Mouse (Mus musculus) heart, embryonic 16.5 days (tissue): ENCODE data around the gene Pcbp4. TPM values are rescaled to one million over a fixed set of nuclear protein-coding genes. Genes with fewer than 3 reads are reported as not detected.

ENCODE experiments used
- ATAC-seq: fragments of 200-750 bp; cut with Nextera tagmentation; replicated peaks from 2 replicates; pipeline ENCODE4 v1.8.0; 2017; ENCODE audit warnings: moderate number of reproducible peaks; ENCODE audit not compliant: insufficient read depth, low FRiP score; ENCODE audit errors: extremely low read depth
- H3K27ac ChIP-seq: fragments of 300-500 bp; sonication (generic); 2 replicates; pipeline ENCODE4 v1.5.1; 2014; ENCODE audit warnings: mild to moderate bottlenecking, low read length, control low read depth, moderate library complexity
- H3K27me3 ChIP-seq: fragments of 300-500 bp; sonication (generic); 2 replicates; pipeline ENCODE4 v1.6.1; 2014; ENCODE audit warnings: low read length, mixed read lengths; ENCODE audit not compliant: control insufficient read depth, insufficient read depth
- H3K36me3 ChIP-seq: fragments of 300-500 bp; sonication (generic); 2 replicates; pipeline ENCODE4 v1.6.1; 2014; ENCODE audit not compliant: control insufficient read depth, insufficient read depth
- H3K4me1 ChIP-seq: fragments of 300-500 bp; sonication (generic); 2 replicates; pipeline ENCODE4 v1.6.1; 2014; ENCODE audit warnings: low read length, mixed read lengths; ENCODE audit not compliant: control insufficient read depth, insufficient read depth
- H3K4me2 ChIP-seq: fragments of 300-500 bp; sonication (generic); 2 replicates; pipeline ENCODE4 v1.6.1; 2014; ENCODE audit warnings: low read depth, mild to moderate bottlenecking, control low read depth, low read length
- H3K4me3 ChIP-seq: fragments of 300-500 bp; sonication (generic); 2 replicates; pipeline ENCODE4 v1.5.1; 2014; ENCODE audit warnings: mild to moderate bottlenecking, control low read depth, low read length
- H3K9ac ChIP-seq: fragments of 300-500 bp; sonication (generic); 2 replicates; pipeline ENCODE4 v1.6.1; 2014; ENCODE audit warnings: low read length, control low read depth
- H3K9me3 ChIP-seq: fragments of 300-500 bp; sonication (generic); replicated peaks from 2 replicates; pipeline ENCODE4 v1.6.1; 2016; ENCODE audit warnings: low read length; ENCODE audit not compliant: control insufficient read depth
- WGBS: fragments of 180-500 bp; shearing (Covaris S2); extraction: QIAGEN DNeasy Blood & Tissue Kit; methylation state at CpG from one replicate; pipeline ENCODE4 v1.1.7; 2014; 5-methylcytosine and 5-hydroxymethylcytosine counted together
- polyA plus RNA-seq: library from polyadenylated mRNA; unstranded; fragments of >200 nt; fragmentation: Nextera tagmentation; extraction: Ambion mirVana; gene quantifications from 2 replicates; pipeline ENCODE4 v1.2.1, GENCODE M21; 2015

The Pcbp4 gene
- polyA plus RNA-seq, 1 experiment from 2014 or later: 64.8 TPM

GRCm38 (mm10) chr9:106451298-106451697 lies 1.8 kb upstream of the Pcbp4 start:
- H3K4me2 ChIP-seq: no peak overlapping the region
- H3K36me3 ChIP-seq: no peaks in the 10 kb centered on the region
- H3K4me1 ChIP-seq: peaks cover 55% of the 10 kb centered on the region
- H3K27me3 ChIP-seq: no peaks in the 10 kb centered on the region
- no peak for ATAC-seq
- WGBS: 72% methylated on average over 11 of the region's 11 CpGs
- no peak overlapping the region for H3K4me3 ChIP-seq
- no peak overlapping the region for H3K9ac ChIP-seq
- no peak overlapping the region for H3K27ac ChIP-seq
- no peaks in the 10 kb centered on the region for H3K9me3 ChIP-seq

DNA sequence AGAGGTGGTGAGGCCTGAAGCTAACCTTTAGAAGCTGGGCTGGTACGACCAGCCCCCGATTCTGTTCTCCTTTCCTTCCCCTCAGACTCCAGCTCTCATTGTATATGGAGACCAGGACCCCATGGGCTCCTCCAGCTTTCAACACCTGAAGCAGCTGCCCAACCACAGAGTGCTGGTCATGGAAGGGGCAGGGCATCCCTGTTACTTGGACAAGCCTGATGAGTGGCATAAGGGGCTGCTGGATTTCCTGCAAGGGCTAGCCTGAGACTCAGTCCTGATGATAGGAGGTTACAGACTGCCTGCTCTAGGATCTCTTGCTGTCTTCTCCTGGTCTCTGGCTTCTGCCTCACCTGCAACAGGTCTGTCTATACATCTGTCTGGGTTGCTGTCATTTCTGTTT lies 1.2 kb upstream of the Pcbp4 start:
- Histone ChIP-seq H3K36me3 (no peaks in the 10 kb centered on the region), H3K4me2 (no peak overlapping the region), H3K4me1 (peaks cover 57% of the 10 kb centered on the region), H3K27me3 (no peaks in the 10 kb centered on the region), H3K27ac (no peak overlapping the region), H3K4me3 (no peak overlapping the region), H3K9ac (no peak overlapping the region), H3K9me3 (no peaks in the 10 kb centered on the region)
- WGBS: 50% methylated on average over 2 of the region's 2 CpGs
- no peak for ATAC-seq

- ATAC-seq: no peak
- no peak overlapping the region for H3K4me3 ChIP-seq
- 54% methylated on average over 6 of the region's 6 CpGs for WGBS
- peak overlapping the region; percentile 94 for H3K4me2 ChIP-seq
- no peaks in the 10 kb centered on the region for H3K9me3 ChIP-seq
- no peaks in the 10 kb centered on the region for H3K36me3 ChIP-seq
- H3K4me1 ChIP-seq: peaks cover 62% of the 10 kb centered on the region
- H3K27ac ChIP-seq: no peak overlapping the region
- peak overlapping the region; percentile 82; the same call in 1 of the 2 replicates for H3K9ac ChIP-seq
- H3K27me3 ChIP-seq: no peaks in the 10 kb centered on the region
These were observed 740 bp upstream of the Pcbp4 start for GRCm38 (mm10) chr9:106452351-106452750.

- H3K27me3 ChIP-seq: no peaks in the 10 kb centered on the region
- H3K36me3 ChIP-seq: no peaks in the 10 kb centered on the region
- ATAC-seq: no peak
- peak overlapping the region; percentile 82 for H3K9ac ChIP-seq
- H3K4me2 ChIP-seq: peak overlapping the region; percentile 94
- no peaks in the 10 kb centered on the region for H3K9me3 ChIP-seq
- peak overlapping the region; percentile 76 for H3K4me3 ChIP-seq
- 8% methylated on average over 7 of the region's 7 CpGs for WGBS
- peak overlapping the region; percentile 88 for H3K27ac ChIP-seq
- peaks cover 64% of the 10 kb centered on the region for H3K4me1 ChIP-seq
These were observed 270 bp upstream of the Pcbp4 start for GRCm38 (mm10) chr9:106452821-106453220.

DNA sequence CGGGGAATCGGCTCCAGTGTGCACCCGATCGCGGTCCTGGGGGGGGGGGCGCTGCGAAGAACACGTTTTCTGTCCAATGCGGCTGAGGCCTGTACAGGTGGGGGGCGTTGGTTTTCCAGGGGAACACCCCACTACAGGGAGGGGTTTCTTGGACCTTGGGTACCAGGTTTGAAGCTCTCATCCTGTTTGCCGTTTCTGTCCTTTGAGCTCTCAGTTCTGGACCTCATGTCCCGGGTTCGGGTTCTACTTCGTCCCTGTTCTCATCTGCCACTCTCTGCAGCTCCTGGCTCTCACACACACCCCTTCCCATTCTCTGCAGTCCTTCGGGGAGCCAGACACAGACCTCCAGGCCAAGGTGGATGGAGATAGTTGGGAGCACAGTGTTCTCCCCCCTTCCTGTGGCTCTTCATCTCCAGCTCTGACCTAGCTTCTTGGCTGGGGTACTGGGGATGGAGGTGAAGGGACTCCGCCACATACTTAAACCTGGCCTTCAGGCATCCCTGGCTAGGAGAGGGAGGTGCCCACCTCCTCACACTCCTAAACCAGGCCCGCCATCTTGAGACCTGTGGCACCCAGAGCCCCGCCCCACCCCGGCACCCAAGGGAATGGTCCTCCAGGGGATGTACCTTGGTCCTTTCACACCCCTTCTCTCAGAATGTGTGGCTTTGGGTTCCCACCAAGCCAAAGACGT lies 1.1 kb downstream of the Pcbp4 start:
- WGBS: 3% methylated on average over 20 of the region's 20 CpGs
- Histone ChIP-seq H3K36me3 (no peaks in the 10 kb centered on the region), H3K9ac (peak overlapping the region; percentile 90), H3K9me3 (no peaks in the 10 kb centered on the region), H3K27ac (peak overlapping the region; percentile 88), H3K4me3 (peak overlapping the region; percentile 76), H3K27me3 (no peaks in the 10 kb centered on the region), H3K4me1 (peaks cover 62% of the 10 kb centered on the region), H3K4me2 (peak overlapping the region; percentile 94)
- peak; percentile 1; the same call in 1 of the 2 replicates for ATAC-seq

GRCm38 (mm10) chr9:106454888-106455681 lies 2.0 kb downstream of the Pcbp4 start:
- 3% methylated on average over 17 of the region's 17 CpGs for WGBS
- Histone ChIP-seq H3K36me3 (0 out of 2 replicates have a peak, but pooled peaks cover under 1% of the 10 kb centered on the region), H3K9ac (peak overlapping the region; percentile 90), H3K4me3 (peak overlapping the region; percentile 76), H3K4me2 (peak overlapping the region; percentile 94), H3K4me1 (peaks cover 62% of the 10 kb centered on the region), H3K9me3 (no peaks in the 10 kb centered on the region), H3K27me3 (no peaks in the 10 kb centered on the region), H3K27ac (peak overlapping the region; percentile 88)
- 0 out of 2 replicates have a peak, but pooled peaks have one; percentile 5 for ATAC-seq

DNA sequence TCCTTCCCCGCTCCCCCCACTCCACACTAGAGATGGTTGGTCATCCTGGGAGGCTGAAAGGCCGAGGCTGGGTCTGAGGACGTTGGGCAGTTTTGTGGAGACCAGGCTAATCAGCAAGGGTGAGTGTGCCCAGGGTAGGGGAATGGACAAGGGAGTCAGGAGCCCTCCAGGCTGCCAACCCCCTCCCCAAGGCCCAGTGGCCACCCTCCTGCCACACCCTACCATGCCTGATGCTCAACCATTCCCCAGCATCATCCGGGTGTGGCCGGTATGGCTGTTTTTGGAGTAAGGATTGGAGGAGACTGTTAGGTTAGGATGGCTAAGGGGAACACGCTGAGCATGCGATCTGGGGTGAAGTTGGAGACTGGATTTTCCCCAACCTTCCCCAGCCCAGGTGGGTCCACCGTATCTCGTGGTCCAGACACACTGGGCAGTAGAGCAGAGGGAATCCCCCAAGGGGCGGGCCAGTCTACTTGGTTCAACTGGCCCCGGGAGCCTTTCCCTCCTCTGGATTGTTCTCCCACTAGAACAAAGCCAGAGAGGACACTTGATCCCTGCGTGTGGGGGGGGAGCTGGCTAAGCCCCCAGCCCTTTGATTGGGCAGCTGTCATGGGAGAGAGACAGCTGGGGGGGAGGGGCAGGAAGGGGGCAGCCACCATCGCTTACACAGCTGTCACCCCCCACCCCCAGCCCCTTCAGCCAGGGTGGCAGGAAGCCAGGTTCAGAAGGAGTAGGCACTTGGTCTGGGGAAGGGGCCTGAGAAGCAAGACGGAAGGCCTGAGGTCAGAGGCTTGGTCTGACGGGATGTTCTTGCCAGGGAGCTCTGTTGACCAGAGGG lies 3.5 kb downstream of the Pcbp4 start:
- no peak overlapping the region for H3K4me3 ChIP-seq
- H3K9me3 ChIP-seq: no peaks in the 10 kb centered on the region
- ATAC-seq: no peak
- 0 out of 2 replicates have a peak, but pooled peaks cover 9% of the 10 kb centered on the region for H3K36me3 ChIP-seq
- WGBS: 39% methylated on average over 15 of the region's 15 CpGs
- H3K4me2 ChIP-seq: peak overlapping the region; percentile 40; the same call in 1 of the 2 replicates
- peaks cover 51% of the 10 kb centered on the region for H3K4me1 ChIP-seq
- H3K27ac ChIP-seq: peak overlapping the region; percentile 65
- H3K9ac ChIP-seq: peak overlapping the region; percentile 23
- no peaks in the 10 kb centered on the region for H3K27me3 ChIP-seq

GRCm38 (mm10) chr9:106457163-106457559 lies 4.1 kb downstream of the Pcbp4 start:
- 52% methylated on average over 9 of the region's 9 CpGs for WGBS
- Histone ChIP-seq H3K9ac (peak overlapping the region; percentile 23), H3K4me2 (peak overlapping the region; percentile 40; the same call in 1 of the 2 replicates), H3K27me3 (no peaks in the 10 kb centered on the region), H3K4me1 (peaks cover 51% of the 10 kb centered on the region), H3K4me3 (no peak overlapping the region), H3K36me3 (peaks cover 14% of the 10 kb centered on the region), H3K9me3 (no peaks in the 10 kb centered on the region), H3K27ac (peak overlapping the region; percentile 65)
- no peak for ATAC-seq
